Mouse (Mus musculus): Measurements from ENCODE around the gene Klc3. TPM values are rescaled to one million over a fixed set of nuclear protein-coding genes. Genes with fewer than 3 reads are reported as not detected.

Gene Klc3
- polyA plus RNA-seq, 1 experiment from 2014 or later: 10.4 TPM

DNA sequence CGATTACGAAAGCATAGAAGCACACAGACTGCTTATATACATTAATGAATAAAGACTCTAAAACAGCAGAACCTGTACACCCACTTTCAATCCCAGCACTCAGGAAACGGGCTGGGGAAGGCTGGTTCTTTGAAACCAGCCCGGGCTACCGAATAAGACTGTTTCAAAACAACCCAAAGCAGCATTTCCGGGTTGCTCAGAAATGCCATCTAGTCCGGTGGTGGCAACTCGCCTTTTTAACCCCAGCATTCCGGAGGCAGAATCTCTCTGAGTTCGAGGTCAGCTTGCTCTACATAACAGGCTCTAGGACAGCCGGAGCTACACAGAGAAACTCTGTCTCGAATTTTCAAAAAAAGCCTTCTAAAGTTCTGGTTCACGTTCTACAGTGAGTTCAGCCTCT is 45.3 kb downstream of the Klc3 start:
- 13% methylated on average over 13 of the region's 13 CpGs for WGBS

DNA sequence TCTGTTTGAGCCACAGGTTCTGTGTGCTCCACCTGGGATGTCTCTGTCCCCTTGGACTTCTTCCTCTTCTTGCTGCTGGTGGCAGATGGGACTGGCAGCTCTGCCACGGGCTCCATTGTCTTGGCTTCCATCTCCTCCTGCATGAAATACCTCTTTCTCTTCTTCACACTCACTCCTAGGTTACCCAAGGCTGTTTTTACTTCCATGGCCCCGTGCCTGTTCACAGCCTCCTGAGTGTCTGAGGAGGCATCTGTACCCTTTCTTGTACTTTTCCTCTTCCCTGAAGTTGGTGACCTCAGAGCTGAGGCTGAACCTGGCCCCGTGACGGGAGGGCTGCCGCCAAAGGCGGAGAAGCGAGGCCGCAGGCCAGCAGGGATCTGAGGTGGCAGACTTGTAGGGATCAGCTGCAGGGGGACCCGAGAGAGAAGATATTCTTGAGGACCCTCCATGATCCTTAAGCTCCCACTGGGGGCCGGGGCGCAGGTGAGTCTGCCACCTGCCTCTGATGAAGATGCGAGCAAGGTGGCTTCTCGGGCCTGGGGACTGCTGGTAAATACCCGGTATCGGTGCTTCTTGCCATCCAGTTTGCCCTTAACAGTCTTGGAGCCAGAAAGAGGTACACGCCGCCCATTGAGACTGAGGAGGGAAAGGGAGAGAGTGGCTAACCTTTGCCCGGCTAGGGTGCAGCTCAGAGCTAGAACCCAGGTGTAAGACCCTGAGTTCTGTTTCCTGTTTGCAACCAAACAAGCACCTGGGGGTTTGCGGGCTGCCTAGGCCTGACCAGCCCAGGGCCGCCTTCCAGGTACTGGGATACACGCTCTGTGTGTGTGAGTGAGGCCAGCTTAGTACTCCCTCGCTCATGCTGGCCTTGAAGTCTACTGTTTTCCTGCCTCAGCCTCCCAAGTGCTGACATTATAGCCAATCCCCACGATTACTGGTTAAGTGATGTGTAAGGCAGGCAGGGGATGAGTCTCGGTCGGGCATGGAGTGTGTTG is 46.2 kb downstream of the Klc3 start:
- Histone ChIP-seq H3K27me3 (replicated peaks) (no peaks in the 10 kb centered on the region), H3K9ac (no peak overlapping the region), H3K9me3 (no peaks in the 10 kb centered on the region), H3K4me1 (peaks cover 29% of the 10 kb centered on the region), H3K4me2 (peak overlapping the region; percentile 97), H3K36me3 (peaks cover 10% of the 10 kb centered on the region), H3K27ac (no peak overlapping the region), H3K4me3 (replicated peaks) (peak overlapping the region; percentile 82)
- 87% methylated on average over 25 of the region's 25 CpGs for WGBS
- no peak for ATAC-seq (ENCODE audit: insufficient read depth, low FRiP score, low read depth)

More for the DNA sequence above, 45.3 kb downstream of the Klc3 start:
- peaks cover 8% of the 10 kb centered on the region; the same call in 1 of the 2 replicates for H3K36me3 ChIP-seq
- H3K27ac ChIP-seq: no peak overlapping the region
- peaks cover 34% of the 10 kb centered on the region for H3K4me1 ChIP-seq
- no peak for ATAC-seq (ENCODE audit: insufficient read depth, low FRiP score, low read depth)
- peak overlapping the region; percentile 82 for H3K4me3 ChIP-seq (replicated peaks)
- no peaks in the 10 kb centered on the region for H3K9me3 ChIP-seq
- peak overlapping the region; percentile 17; the same call in 1 of the 2 replicates for H3K9ac ChIP-seq
- H3K27me3 ChIP-seq (replicated peaks): no peaks in the 10 kb centered on the region
- peak overlapping the region; percentile 97 for H3K4me2 ChIP-seq

DNA sequence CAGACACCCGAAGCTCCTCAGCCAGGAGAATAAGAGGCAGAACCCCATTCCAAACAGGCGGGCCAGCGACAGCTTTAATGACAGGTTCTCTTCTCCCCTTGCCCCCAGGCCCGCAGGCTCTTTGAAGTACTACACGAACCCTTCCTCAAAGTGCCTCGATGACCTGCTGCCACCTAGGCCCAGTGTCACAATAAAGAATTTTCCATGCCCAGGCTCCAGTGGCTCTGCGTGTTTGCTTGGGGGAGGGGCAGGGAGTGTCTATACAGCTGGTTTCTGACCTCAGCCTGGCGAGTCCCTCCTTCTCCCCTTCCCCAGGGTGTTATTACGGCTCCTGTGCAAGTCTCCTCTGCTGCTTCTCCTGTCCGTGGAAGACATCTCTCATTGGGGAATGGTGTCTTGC is 47.6 kb downstream of the Klc3 start:
- Histone ChIP-seq H3K4me3 (replicated peaks) (no peak overlapping the region), H3K9me3 (no peaks in the 10 kb centered on the region), H3K4me2 (no peak overlapping the region), H3K9ac (no peak overlapping the region), H3K27me3 (replicated peaks) (no peaks in the 10 kb centered on the region), H3K27ac (no peak overlapping the region), H3K36me3 (peaks cover 22% of the 10 kb centered on the region), H3K4me1 (peaks cover 22% of the 10 kb centered on the region)
- WGBS: 68% methylated on average over 10 of the region's 10 CpGs
- no peak for ATAC-seq (ENCODE audit: insufficient read depth, low FRiP score, low read depth)

DNA sequence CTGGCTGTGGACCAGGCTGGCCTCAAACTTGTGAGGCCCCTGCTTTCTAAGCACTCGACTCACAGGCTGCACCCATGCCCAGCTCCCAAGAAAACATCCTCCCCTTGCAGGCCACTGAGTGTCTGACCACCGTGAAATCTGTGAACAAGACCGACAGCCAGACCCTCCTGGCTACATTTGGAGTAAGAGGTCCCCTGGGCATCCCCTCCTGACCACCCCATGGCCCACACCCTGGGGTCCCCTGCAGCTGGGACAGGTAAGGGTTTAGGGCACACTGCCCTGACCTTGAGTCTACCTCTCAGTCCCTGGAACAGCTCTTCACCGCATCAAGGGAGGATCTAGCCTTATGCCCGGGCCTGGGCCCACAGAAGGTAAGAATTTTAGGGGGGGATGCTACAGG is 48.9 kb downstream of the Klc3 start:
- WGBS: 83% methylated on average over 5 of the region's 5 CpGs
- Histone ChIP-seq H3K27me3 (replicated peaks) (no peaks in the 10 kb centered on the region), H3K4me3 (replicated peaks) (no peak overlapping the region), H3K4me2 (no peak overlapping the region), H3K9ac (no peak overlapping the region), H3K36me3 (peaks cover 32% of the 10 kb centered on the region), H3K9me3 (no peaks in the 10 kb centered on the region), H3K27ac (no peak overlapping the region), H3K4me1 (peaks cover 13% of the 10 kb centered on the region)
- ATAC-seq (ENCODE audit: insufficient read depth, low FRiP score, low read depth): no peak

DNA sequence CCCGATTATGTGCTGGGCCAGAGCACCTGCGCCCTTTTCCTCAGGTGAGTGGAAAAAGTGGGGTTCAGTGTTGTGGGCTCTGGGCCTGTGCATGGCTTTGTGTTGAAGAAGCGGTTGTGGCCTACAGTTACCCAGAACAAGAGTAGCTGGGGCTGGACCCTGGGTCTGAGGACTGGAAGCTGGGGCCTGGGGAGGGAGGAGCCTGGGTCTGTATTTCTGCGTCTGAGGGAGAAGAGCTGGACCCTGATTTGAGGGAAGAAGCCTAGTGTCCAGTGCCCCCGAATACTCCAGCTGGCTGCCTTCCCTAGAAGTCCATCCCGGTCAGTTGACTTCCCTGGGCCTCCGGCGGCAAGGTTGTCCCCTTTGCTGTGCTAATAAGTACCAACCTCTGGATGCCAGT is 53.7 kb downstream of the Klc3 start:
- Histone ChIP-seq H3K36me3 (peaks cover 24% of the 10 kb centered on the region), H3K9me3 (no peaks in the 10 kb centered on the region), H3K27ac (no peak overlapping the region), H3K9ac (no peak overlapping the region), H3K4me3 (replicated peaks) (no peak overlapping the region), H3K4me1 (peaks cover 8% of the 10 kb centered on the region; the same call in 1 of the 2 replicates), H3K4me2 (no peak overlapping the region), H3K27me3 (replicated peaks) (no peaks in the 10 kb centered on the region)
- 95% methylated on average over 8 of the region's 8 CpGs for WGBS
- no peak for ATAC-seq (ENCODE audit: insufficient read depth, low FRiP score, low read depth)

DNA sequence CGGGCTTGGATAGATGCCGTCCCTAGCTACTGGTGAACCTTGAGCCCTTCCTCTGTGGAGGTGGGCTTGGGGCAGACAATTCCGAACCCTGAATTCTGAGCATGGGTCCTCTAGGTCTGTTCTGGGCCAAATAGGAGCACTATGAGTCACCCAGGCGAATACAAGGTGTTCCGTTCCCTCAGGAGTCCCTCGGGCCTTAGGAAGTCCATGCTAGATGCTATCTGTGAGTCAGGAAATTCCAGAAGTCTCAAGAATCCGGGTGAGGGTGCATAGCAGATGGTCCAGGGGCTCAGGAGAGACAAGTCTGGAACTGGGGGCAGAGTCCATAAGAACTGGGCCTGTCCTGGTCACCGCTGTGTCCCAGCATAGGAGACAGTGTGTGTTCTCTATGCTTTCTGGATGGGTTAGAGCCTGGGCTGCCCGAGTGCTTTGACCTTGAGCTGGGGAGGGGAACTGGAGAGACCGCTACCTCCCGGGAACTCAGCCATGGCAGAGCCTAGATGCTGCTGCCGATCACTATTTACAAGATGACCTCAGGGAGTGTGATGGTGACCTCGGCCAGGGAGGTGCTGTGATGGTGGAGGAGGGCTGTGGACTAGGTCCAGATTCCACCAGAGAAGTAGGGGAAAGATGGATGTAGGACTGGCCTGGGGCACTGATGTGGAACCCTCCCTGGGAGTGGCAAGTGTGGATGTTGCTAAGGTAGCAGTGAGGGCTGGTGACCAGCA is 54.6 kb downstream of the Klc3 start:
- Histone ChIP-seq H3K4me1 (peaks cover 8% of the 10 kb centered on the region; the same call in 1 of the 2 replicates), H3K9me3 (no peaks in the 10 kb centered on the region), H3K4me2 (no peak overlapping the region), H3K4me3 (replicated peaks) (no peak overlapping the region), H3K9ac (no peak overlapping the region), H3K27me3 (replicated peaks) (no peaks in the 10 kb centered on the region), H3K27ac (no peak overlapping the region), H3K36me3 (peaks cover 24% of the 10 kb centered on the region)
- no peak for ATAC-seq (ENCODE audit: insufficient read depth, low FRiP score, low read depth)
- 83% methylated on average over 13 of the region's 13 CpGs for WGBS

DNA sequence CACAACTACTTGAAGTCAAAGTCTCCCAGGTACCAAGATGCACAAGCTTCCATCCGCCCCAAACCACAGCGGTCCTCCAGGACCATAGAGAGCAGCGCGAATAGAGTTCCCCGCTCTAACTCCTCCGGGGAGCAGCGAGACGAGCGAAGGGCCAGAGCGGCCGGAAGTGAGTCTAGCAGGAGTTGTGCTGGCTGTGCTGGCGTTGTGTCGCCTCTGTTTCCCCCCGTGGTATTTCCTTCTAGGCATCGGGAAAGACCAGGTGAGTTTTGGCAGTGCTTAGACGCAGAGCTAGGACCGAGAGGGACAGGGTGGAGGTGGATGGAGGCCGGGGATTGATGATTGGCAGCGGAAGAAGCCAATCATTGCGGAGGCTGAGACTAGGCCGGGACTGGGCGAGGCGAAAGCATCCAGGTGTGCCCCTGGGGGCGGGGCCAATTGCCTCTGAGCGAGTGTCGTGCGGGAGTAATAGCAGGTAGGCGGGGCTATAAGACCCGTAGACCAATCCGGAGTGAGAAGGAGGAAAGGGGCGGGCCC is 58.9 kb downstream of the Klc3 start:
- Histone ChIP-seq H3K9ac (peak overlapping the region; percentile 32; the same call in 1 of the 2 replicates), H3K27me3 (replicated peaks) (peaks cover 3% of the 10 kb centered on the region; the same call in 1 of the 2 replicates), H3K27ac (peak overlapping the region; percentile 86), H3K9me3 (no peaks in the 10 kb centered on the region), H3K4me3 (replicated peaks) (peak overlapping the region; percentile 60), H3K4me2 (peak overlapping the region; percentile 84), H3K36me3 (no peaks in the 10 kb centered on the region), H3K4me1 (peaks cover 28% of the 10 kb centered on the region)
- peak; percentile 95 for ATAC-seq (ENCODE audit: insufficient read depth, low FRiP score, low read depth)
- WGBS: under 1% methylated on average over 31 of the region's 31 CpGs

MicroRNA genes within 50 kb of the gene (microRNA counts, 519-probe panel; counts per million panel counts)
- microRNA mmu-miR-343: not detected

Small RNAs within 50 kb of the gene (microRNA-seq; reads per million reads assigned to microRNA genes)
- gene Mir343: not detected

Other genes starting within 250 kb of the Klc3 start
- gene Gipr, start 238.0 kb downstream of the Klc3 start, polyA plus RNA-seq (2015; fragmentation: Nextera tagmentation; extraction: Ambion mirVana): 2.3 and 2.9 TPM in 2 replicates
- 10.6 and 10.7 TPM in 2 replicates for gene Eml2, start 227.7 kb downstream of the Klc3 start, polyA plus RNA-seq (2015; fragmentation: Nextera tagmentation; extraction: Ambion mirVana)
- gene Gpr4, start 191.6 kb downstream of the Klc3 start, polyA plus RNA-seq (2015; fragmentation: Nextera tagmentation; extraction: Ambion mirVana): 1.5 and 1.6 TPM in 2 replicates
- 32.3 and 34.5 TPM in 2 replicates for gene Opa3, start 175.8 kb downstream of the Klc3 start, polyA plus RNA-seq (2015; fragmentation: Nextera tagmentation; extraction: Ambion mirVana)
- 106 and 111 TPM in 2 replicates for gene Vasp, start 132.3 kb downstream of the Klc3 start, polyA plus RNA-seq (2015; fragmentation: Nextera tagmentation; extraction: Ambion mirVana)
- 0.21 and 0.33 TPM in 2 replicates for gene Ppm1n, start 124.0 kb downstream of the Klc3 start, polyA plus RNA-seq (2015; fragmentation: Nextera tagmentation; extraction: Ambion mirVana)
- 10.6 and 13.9 TPM in 2 replicates for gene Rtn2, start 121.5 kb downstream of the Klc3 start, polyA plus RNA-seq (2015; fragmentation: Nextera tagmentation; extraction: Ambion mirVana)
- gene Fosb, start 94.1 kb downstream of the Klc3 start, polyA plus RNA-seq (2015; fragmentation: Nextera tagmentation; extraction: Ambion mirVana): 0.12 and 0.17 TPM in 2 replicates
- gene Ercc1, start 59.3 kb downstream of the Klc3 start, polyA plus RNA-seq (2015; fragmentation: Nextera tagmentation; extraction: Ambion mirVana): 63.7 and 66.5 TPM in 2 replicates
- 24.9 and 26.1 TPM in 2 replicates for gene Cd3eap, start 44.6 kb downstream of the Klc3 start, polyA plus RNA-seq (2015; fragmentation: Nextera tagmentation; extraction: Ambion mirVana)
- 7.8 and 8.9 TPM in 2 replicates for gene Ppp1r13l, start 44.4 kb downstream of the Klc3 start, polyA plus RNA-seq (2015; fragmentation: Nextera tagmentation; extraction: Ambion mirVana)
- gene Ercc2, start 22.1 kb downstream of the Klc3 start, polyA plus RNA-seq (2015; fragmentation: Nextera tagmentation; extraction: Ambion mirVana): 13.5 and 14.8 TPM in 2 replicates
- 17.4 and 19.1 TPM in 2 replicates for gene Ckm, start 672 bp upstream of the Klc3 start, polyA plus RNA-seq (2015; fragmentation: Nextera tagmentation; extraction: Ambion mirVana)
- gene Mark4, start 54.7 kb upstream of the Klc3 start, polyA plus RNA-seq (2015; fragmentation: Nextera tagmentation; extraction: Ambion mirVana): 7.8 and 7.9 TPM in 2 replicates
- 0.94 and 1.3 TPM in 2 replicates for gene Exoc3l2, start 59.2 kb upstream of the Klc3 start, polyA plus RNA-seq (2015; fragmentation: Nextera tagmentation; extraction: Ambion mirVana)
- gene Bloc1s3, start 104.3 kb upstream of the Klc3 start, polyA plus RNA-seq (2015; fragmentation: Nextera tagmentation; extraction: Ambion mirVana): 2.2 and 2.4 TPM in 2 replicates
- gene Trappc6a, start 104.3 kb upstream of the Klc3 start, polyA plus RNA-seq (2015; fragmentation: Nextera tagmentation; extraction: Ambion mirVana): 103 and 105 TPM in 2 replicates
- 0.30 and 0.83 TPM in 2 replicates for gene Nkpd1, start 113.7 kb upstream of the Klc3 start, polyA plus RNA-seq (2015; fragmentation: Nextera tagmentation; extraction: Ambion mirVana)
- gene Ppp1r37, start 159.0 kb upstream of the Klc3 start, polyA plus RNA-seq (2015; fragmentation: Nextera tagmentation; extraction: Ambion mirVana): 25.3 and 28.2 TPM in 2 replicates
- gene Zfp296, start 173.2 kb upstream of the Klc3 start, polyA plus RNA-seq (2015; fragmentation: Nextera tagmentation; extraction: Ambion mirVana): 1.7 and 2.6 TPM in 2 replicates
- gene Gemin7, start 173.5 kb upstream of the Klc3 start, polyA plus RNA-seq (2015; fragmentation: Nextera tagmentation; extraction: Ambion mirVana): 143 and 157 TPM in 2 replicates
- gene Clasrp, start 200.4 kb upstream of the Klc3 start, polyA plus RNA-seq (2015; fragmentation: Nextera tagmentation; extraction: Ambion mirVana): 44.8 and 48.3 TPM in 2 replicates
- gene Relb, start 225.3 kb upstream of the Klc3 start, polyA plus RNA-seq (2015; fragmentation: Nextera tagmentation; extraction: Ambion mirVana): 9.0 and 10.1 TPM in 2 replicates

Measured in stomach, embryonic 15.5 days (tissue).